Mouse (Mus musculus) gastrocnemius, postnatal 25 days (tissue): ENCODE measurements around the gene Zscan10. TPM values are rescaled to one million over a fixed set of nuclear protein-coding genes. Genes with fewer than 3 reads are reported as not detected.

Experiments used
- DNase-seq: peaks from one replicate; pipeline ENCODE4 v3.0.0; 2022
- total RNA-seq, 2 experiments: library from RNA; stranded (reverse); gene quantifications; 1 replicate in 1 of 2; 2 replicates in 1 of 2; pipeline ENCODE4 v1.2.3; 2021

Zscan10 gene
- total RNA-seq, 2 experiments from 2014 or later: not detected

GRCm38 (mm10) chr17:23651363-23651762 lies 50.7 kb downstream of the Zscan10 start:
- DNase-seq: no peak

DNA sequence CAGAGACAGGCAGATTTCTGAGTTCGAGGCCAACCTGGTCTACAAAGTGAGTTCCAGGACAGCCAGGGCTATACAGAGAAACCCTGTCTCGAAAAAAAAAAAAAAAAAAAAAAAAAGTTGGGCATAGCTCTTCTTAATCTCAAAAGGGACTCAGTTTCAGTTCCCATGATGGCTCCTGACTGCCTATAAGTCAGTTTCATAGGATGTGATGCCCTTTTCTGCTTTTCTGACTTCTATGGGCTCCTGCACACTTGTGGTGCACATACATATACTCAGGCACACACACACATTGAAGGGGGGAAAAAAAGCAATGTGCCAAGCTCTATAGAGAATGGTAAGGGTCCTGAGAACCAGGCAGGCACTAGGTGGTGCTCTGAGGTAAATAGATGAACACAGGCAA lies 52.7 kb downstream of the Zscan10 start:
- no peak for DNase-seq

- DNase-seq: no peak
Observed at GRCm38 (mm10) chr17:23654001-23654400, 53.3 kb downstream of the Zscan10 start.

DNA sequence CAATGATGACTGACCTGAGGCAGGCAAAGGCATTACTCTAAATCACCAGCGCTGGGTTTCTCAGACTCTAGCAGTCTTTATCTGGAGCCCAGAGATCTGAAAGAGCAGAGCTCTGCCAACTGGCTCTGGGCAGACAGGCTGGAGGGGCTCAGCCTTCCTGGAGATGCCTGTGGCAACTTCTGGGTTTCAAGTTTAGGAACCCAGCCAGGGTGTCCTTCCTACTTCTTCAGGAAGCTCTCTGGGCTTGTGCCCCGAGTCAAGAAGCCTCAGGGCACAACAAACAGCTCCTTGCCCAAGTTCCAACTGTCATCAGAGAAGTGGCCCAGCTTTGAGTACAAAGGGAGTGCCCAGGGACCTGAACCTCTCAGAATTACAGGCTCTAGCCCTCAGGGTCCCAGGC lies 53.8 kb downstream of the Zscan10 start:
- DNase-seq: no peak

- DNase-seq: no peak
Observed at GRCm38 (mm10) chr17:23658450-23658849, 57.8 kb downstream of the Zscan10 start.

DNA sequence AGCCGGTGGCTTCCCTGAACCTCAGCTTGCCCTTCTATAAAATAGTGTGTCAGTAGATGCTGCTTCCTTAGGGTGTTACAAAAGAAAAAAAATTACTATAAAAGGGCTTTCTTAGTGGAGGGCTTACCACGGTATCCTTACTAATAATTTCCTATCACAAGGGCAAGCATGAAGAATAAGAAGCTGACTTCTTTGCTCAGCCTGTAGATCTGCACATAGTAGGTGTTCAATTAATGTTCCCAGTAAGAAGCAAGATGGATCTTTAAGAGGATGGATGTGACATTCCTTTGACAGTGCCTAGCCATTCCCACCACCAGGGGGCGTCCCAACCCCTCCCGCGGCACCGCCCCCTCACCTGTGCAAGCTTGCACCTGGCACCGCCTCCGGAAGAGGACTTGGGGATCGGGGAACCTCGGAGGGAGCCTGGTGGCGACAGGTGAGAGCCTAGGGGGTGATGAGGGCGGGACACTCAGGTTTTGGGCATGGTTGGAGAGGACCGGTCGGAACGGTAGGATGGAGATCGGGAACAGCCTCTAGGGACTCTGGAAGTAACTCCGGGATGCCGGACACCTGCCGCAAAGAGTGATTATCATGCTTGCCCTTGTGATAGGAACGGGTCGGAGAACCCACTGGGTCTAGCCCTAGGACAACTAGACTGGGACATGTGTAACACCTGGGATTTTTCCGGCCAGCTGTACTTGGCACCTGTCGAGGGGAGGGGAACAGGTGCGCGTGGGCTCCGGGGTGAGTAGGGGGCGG lies 59.6 kb downstream of the Zscan10 start, which contains the start of gene Bicdl2:
TSS of gene Bicdl2 (plus strand) at position 390 of the 759 bp plus-strand sequence.
- no peak for DNase-seq

Other genes starting within 250 kb of the Zscan10 start
- not detected for gene Vmn2r116, start 216.3 kb upstream of the Zscan10 start, total RNA-seq
- not detected for gene Vmn2r117, start 121.2 kb upstream of the Zscan10 start, total RNA-seq
- 1 to 10 TPM; 1.9 to 2.4 TPM for gene Zfp213, start 36.6 kb upstream of the Zscan10 start, total RNA-seq
- 1 to 10 TPM; 2.0 to 2.1 TPM for gene Zfp13, start 1.4 kb upstream of the Zscan10 start, total RNA-seq
- gene Mmp25, start 44.4 kb downstream of the Zscan10 start, total RNA-seq: not detected
- gene Bicdl2, start 59.6 kb downstream of the Zscan10 start, total RNA-seq: not detected
- 100 to 1,000 TPM; 123 to 156 TPM for gene Hcfc1r1, start 72.7 kb downstream of the Zscan10 start, total RNA-seq
- gene Thoc6, start 73.0 kb downstream of the Zscan10 start, total RNA-seq: 10 to 100 TPM in 1 of 2 experiments, 1 to 10 TPM in 1; 9.3 to 10.8 TPM
- 10 to 100 TPM; 46.1 to 61.5 TPM for gene Tnfrsf12a, start 76.6 kb downstream of the Zscan10 start, total RNA-seq
- not detected for gene Cldn6, start 78.4 kb downstream of the Zscan10 start, total RNA-seq
- under 1 TPM in 1 of 2 experiments, not detected in 1; 0.19 TPM for gene Cldn9, start 83.2 kb downstream of the Zscan10 start, total RNA-seq
- gene 1520401A03Rik, start 121.9 kb downstream of the Zscan10 start, total RNA-seq: not detected
- under 1 TPM; 0.67 to 0.83 TPM for gene Pkmyt1, start 125.5 kb downstream of the Zscan10 start, total RNA-seq
- gene Paqr4, start 140.0 kb downstream of the Zscan10 start, total RNA-seq: 1 to 10 TPM; 4.4 to 5.2 TPM
- gene Kremen2, start 145.0 kb downstream of the Zscan10 start, total RNA-seq: not detected
- gene Flywch1, start 170.7 kb downstream of the Zscan10 start, total RNA-seq: 10 to 100 TPM; 33.5 to 34.0 TPM
- under 1 TPM; 0.56 to 0.83 TPM for gene Flywch2, start 185.2 kb downstream of the Zscan10 start, total RNA-seq
- gene Srrm2, start 189.7 kb downstream of the Zscan10 start, total RNA-seq: 100 to 1,000 TPM; 157 to 160 TPM
- gene Elob, start 228.3 kb downstream of the Zscan10 start, total RNA-seq: 100 to 1,000 TPM; 237 to 267 TPM
- not detected for gene Prss33, start 235.2 kb downstream of the Zscan10 start, total RNA-seq
- not detected for gene Prss32, start 243.0 kb downstream of the Zscan10 start, total RNA-seq
- not detected for gene Prss41, start 243.3 kb downstream of the Zscan10 start, total RNA-seq